Mouse (Mus musculus) hematopoietic stem cell, adult 5-6 weeks (primary cell): ENCODE data around the gene Drosha. TPM values are rescaled to one million over a fixed set of nuclear protein-coding genes. Genes with fewer than 3 reads are reported as not detected.
A peak's percentile ranks its signal among the peaks of the same experiment; 100 is the strongest.

Experiments
- ATAC-seq, 2 experiments: fragments of 125-278 bp in 1 of 2; replicated peaks in 1 of 2; 2 replicates each; pipeline ENCODE4 v1.8.0; 2016 to 2017; ENCODE audit warnings: inconsistent platforms in 2 of 2, mild to moderate bottlenecking in 2 of 2, moderate number of reproducible peaks in 2 of 2, low read depth in 1 of 2, moderate TSS enrichment in 1 of 2; ENCODE audit not compliant: low FRiP score in 2 of 2, poor library complexity in 2 of 2, severe bottlenecking in 2 of 2, insufficient read depth in 1 of 2, low TSS enrichment in 1 of 2
- total RNA-seq: library from RNA; stranded (forward); fragments of 172-1452, 232-1000 nt; gene quantifications from 2 replicates; pipeline ENCODE4 v1.2.3, GENCODE M21; 2017

The Drosha gene
- total RNA-seq, 1 experiment from 2014 or later, result 22.2 TPM

DNA sequence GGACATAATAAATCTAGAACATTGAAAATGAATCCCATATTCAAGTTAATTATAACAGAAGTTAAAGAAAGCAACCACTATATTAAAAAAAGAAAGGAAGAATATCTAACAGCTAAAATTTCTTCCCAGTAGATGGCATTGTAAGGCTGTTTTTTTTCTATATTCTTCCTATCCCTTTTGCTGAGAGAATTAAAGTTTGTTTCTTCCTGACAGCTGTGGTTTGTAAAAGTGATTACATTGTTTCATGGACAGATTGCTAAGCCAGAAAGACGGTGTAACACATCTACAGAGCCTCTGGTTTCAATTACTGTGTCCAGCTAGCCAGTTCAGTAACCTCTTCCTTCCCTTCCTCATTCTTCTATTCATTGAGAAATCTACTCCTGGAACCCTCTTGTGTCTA is 39.1 kb downstream of the Drosha start:
- ATAC-seq, result no peak

DNA sequence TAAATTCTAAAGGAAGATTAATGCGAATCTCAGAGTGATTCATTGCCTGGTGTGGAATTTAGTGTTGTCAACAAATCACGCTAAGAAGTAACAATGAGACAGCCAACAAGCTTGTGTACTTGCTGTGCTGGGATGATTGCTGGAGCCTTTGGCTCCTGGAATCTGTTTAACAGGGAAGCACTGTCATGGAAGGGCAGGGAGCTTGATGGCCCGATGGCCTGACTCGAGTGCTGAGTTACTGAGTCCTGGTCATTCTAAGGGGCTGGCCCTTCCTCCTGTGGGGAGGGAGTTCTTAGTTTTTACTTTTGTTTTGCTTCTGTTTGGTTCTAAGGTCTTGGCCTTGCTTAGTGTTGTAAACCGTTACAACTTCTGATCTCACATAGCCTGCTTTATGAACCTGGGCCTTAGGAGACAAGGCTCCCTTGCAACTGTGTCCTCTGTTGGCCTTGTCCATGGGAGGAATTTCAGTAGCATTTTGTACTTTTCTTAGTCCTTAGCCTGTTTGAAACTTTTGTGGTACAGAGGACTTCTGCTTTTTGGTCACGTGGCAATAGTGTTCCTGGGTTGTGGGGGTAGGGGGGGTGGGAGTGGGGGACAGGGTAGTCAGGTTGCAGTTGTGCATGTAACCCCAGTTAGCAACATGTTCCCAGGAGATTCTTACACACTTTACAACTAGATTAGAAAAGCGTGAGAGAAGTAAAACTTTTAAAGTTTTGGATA is 41.1 kb downstream of the Drosha start:
- peak; percentile 43 to 65; a peak in 3 of 4 replicates for ATAC-seq

DNA sequence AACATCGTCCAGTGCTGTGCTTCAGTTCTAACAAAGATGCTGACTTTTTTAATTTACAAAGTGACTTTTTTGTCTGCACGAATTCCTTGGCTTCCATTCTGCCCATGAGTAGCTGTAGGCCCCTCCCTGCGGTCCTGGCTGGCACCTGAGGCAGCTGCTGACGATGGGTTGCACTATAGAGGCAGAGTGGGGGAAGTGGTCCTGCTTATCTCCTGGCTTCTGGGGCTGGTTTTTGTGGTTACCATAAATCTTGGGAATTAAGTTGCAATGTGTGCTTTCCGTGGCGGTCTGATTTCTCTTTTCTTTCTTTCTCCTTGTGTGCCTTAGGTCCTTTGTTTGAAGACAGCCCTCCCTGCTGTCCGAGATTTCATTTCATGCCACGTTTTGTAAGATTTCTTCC is 42.7 kb downstream of the Drosha start:
- ATAC-seq, result peak; percentile 90 to 94

DNA sequence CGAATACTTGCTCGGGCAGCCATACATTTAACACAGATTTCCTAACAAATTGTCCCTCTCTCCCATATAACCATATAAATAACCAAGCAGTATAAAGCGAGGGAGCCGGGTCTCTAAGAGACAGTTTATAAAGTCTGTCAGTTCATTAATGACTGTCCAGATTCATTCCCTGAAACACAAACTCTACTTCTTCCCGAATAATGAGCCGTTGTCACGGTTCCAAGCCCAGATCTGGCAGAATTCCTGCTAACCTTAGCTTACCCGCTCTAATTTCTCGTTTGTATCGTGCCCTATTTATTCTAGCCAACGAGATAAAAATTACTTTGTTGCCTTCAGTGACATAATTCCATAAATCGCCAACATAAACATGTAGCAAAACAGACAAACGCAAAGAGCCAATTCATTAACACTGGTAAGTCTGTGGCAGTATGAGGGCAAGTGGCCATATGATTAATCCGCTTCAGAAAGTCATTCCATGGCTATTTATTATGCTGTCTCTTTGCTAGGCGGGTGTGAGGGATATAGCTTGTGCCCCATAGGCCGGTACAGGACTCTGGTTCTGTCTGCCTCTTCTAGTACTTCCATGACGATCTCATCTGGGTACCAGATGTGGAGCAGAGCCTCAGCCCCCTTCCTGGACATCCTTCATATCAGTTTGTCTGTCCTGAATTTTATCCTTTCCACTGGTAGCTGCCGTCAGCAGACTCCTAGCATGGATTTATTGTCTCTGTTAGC is 51.0 kb downstream of the Drosha start:
- no peak for ATAC-seq

DNA sequence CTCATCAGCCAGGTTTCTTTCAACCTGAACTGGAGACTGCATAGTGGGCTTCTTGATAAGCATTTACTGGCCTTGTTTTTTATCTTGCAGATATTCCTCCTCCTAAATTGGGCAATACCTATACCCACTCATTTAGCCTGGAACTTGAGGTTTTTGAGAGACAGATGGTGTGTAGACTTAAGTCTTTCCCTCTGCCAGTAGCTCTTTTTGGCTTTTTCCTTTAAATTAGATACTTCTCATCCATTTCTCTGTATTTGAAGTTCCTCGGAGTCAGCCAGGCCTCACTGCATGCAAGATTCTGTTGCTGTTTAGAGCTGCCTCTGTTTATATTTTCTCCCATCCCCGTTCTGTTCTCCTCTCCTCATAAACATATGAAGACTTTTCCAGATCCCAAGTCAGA is 51.7 kb downstream of the Drosha start:
- no peak for ATAC-seq

DNA sequence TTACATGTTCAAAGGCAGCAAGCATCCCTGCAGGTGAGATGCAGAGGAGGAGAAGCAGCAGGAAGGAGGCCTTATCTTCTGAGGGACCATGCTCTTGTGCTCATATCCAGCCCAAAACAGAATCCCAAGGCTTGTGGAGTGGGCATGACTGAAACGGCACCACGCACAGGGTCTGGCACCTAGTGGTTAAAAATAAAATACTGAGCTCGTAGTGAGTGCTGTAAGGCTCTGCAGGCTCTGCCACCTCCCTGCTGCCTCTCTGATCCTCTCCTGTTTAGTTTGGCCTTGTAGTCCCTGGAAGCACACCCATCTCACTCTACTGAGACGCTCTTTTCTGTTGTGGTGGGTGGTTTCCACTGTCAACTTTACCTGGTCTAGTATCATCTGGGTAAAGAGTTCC is 52.3 kb downstream of the Drosha start:
- no peak for ATAC-seq

DNA sequence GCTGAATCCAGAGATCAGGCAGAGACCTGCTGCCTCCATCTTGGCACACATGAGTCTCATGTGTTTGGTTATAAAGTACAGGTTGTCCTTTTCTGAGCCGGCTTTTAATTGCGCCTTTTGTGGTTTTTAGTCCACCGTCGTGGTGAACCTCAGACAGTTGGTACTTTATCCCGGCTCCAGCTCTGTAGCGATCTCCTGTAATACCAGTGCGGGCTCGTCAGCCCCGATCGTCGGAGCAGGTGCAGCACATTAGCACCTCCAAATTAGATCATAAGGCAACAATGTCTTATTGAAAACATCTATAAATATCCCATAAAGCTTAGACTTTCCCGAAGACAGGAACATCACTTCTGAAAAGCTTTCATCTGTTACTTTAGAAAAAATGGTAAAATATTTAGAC is 53.3 kb downstream of the Drosha start:
- no peak for ATAC-seq

DNA sequence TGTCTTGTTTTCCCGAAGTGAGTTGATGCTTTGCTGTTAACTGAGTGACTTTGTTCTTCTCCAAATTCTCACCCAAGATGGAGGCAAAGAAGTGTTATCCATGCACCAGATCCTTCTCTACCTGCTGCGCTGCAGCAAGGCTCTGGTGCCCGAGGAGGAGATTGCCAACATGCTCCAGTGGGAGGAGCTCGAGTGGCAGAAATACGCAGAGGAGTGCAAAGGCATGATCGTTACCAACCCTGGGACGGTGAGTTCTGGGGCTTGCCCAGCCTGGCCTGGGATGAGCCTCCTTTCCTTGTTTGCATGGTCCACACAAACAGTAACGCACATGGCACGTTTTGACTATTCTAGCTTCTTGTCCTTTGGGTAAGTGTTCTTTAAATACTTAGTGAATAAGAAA is 54.0 kb downstream of the Drosha start:
- no peak for ATAC-seq

DNA sequence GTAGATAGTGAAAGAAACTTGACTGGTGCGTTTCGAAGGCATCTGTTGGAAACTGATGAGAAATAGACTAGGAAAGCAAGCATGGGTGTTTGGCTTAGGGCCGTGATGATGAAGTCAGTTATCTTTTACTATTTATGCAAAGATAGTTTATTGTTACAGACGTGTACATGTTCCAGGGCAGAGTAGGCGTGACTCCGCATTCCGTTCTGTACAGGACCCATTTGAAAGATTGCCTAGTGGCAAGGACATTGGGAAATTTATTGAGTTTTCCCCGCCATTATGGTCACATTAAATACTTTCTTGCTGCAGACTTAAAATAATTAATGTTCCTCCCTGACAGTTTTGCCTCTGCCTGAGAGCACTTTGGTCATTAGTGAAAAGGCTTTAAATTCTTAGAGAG is 55.3 kb downstream of the Drosha start:
- no peak for ATAC-seq

DNA sequence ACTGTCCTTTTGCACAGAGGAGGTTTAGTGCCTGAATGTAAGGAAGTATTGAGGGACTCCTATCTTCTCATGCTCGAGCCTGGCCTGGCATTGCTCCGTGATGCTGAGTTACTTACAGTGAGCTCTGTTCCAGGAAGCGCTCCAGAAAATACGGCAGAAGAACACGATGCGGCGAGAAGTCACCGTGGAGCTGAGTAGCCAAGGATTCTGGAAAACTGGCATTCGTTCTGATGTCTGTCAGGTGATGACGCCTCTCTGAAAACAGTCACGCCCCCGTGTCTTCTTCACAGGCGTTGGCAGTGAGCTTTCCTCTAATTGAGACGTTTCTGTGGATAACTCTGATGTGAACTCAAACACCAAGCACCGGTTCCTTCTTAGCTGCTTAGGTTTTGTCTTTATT is 60.2 kb downstream of the Drosha start:
- no peak for ATAC-seq

DNA sequence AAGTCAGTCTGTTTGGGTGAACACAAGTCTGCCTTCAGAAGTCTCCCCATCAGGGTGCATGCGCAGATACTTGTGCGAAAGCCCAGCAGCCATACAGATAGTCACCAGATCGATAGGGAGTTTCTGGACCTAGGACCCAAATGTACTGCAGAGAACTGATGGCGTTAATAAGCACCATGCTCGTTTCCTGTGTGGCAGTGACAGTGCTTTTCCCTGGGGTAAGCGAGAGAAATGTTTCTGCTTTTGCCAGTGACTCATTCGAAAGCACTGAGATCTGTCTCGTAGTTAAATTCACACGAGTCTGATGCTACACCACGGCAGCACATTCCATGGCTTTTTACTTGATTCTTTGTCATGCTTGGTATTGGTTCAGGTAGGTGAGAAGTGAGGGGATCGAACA is 60.7 kb downstream of the Drosha start:
- ATAC-seq, result no peak

DNA sequence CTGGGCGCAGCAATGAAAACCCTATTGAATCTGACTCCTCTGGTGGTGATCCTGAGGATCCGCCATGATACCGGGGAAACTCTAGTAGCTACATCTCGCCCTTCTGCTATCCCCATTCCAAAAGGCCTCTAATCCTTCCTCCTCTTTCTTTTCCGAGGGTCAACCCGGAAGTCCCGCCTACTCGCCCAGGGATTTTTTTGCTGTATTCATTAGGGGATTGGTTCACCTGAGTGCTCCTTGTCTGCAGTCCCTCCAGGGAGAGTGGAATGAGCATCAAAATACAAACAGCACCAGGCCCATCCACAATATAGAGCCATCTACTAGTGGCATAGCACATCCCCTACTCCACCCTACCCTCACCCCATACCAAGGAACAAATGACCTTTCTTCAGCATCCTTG is 62.6 kb downstream of the Drosha start:
- no peak for ATAC-seq

DNA sequence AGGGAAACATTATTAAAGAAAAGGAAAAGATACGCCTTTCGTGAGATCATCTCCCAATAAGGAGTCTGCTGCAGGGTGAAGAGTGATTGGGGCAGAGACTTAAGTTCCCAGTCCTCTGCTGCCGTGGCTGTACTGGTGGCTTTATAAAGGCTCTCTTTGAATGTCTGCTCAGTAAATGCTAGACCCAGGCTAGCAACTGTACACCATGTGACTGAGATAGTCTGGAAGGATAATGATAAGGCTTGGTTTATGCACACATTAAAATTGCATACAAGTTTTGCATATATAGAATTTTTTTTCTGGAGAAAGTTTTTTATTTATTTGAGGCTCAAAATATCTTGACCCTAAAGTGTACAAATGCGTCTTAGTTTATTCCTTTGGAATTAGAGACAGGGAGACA is 63.7 kb downstream of the Drosha start:
- no peak for ATAC-seq

DNA sequence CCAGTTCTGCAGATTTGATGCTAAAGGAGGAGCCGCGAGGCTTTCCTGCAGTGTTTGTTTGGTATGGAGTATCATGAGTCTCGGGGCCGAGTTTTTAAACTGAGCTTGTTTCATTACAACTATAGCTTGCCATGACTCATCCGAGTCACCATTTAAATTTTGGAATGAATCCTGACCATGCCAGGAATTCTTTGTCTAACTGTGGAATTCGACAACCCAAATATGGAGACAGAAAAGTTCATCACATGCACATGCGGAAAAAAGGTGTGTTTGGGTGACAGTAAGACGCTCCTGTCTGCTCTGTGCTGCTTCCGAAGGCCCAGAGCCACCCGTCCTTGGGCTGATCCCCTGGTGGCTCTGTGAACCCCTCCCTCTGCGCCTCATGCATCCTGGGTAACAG is 65.3 kb downstream of the Drosha start:
- no peak for ATAC-seq

DNA sequence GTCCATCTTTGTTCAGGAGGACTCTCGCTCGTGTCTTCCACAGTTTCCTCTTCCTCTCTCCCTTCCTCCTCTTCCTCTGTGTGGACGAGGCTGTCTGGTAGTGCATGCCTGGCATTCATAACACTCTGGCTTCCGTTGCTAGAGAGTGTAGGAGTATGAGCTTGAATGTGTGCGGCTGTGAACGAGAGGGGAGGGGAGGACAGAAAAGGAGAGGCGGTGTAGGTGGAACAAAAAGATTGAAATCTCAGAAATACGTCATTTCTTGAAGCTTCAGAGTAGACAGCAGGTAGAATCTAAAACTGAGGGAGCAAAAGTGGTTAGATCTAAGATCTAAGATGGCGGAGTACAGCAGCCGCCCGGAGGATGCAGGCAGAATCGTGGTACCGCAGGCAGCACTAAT is 70.8 kb downstream of the Drosha start:
- no peak for ATAC-seq

DNA sequence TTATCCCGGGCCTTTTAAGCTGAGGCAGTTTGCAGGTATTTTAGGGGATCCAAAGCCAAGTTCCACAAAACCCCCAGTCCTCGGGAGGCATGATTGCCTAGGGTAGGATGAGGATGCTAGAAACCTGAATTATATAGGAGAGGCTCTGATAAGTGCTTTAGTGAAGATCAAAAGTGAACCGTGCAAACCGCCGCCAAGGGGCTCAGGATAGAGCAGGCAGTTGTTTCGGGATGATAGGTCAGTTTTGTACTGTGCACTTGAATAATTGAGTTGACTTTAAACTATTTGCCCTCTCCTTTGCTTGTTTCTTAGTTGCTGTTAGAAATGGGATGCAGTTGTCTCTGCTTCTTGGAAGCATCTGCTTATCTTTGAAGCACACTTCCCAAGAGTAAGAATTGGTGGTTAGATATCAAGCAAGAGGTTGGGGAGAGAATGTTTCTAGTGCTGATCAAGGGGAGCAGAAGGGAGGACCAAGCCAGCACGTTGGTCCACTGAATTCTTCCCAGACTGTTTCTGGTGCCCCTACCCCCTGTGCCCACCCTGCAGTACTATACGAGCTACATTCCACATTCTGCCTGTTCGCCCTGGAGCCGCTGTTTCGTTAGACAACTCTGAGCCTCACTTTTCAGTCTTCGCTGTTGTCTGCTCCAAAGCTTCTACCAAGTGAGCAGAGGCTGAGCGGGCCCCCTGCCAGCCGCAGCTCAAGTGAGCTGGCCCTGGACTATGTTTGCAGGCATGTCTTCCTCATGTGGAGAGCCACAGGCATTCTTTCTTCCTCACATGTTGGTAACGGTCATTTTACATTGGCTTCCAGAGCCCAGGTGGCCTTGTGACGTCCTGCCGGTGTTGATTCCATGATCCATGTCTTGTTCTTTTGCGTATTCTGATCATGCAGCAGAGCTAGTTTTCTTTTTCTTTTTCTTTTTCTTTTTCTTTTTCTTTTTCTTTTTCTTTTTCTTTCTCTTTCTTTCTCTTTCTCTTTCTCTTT is 71.7 kb downstream of the Drosha start:
- peak in 1 of 2 experiments; percentile 31; a peak in 1 of 4 replicates for ATAC-seq

DNA sequence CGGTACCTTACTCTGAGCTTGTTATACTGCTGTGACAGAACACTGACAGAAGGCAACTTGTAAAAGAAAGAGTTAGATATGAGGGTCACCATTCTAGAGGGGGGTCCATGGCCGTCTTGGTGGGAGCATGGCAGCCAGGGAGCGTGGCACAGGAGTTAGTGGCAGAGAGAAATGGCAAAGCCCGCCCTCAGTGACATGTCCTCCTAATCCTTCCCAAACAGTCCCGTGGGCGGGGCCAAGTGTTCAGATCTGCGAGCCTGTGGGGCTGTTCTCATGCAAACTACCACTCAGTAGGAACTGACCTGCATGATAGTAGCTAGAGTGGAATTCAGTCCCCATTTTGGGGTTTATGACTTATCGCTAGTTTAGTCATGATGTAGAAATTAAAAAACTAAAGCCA is 73.2 kb downstream of the Drosha start:
- ATAC-seq, result no peak
